24 mouse cellular contexts compared by ENCODE assay signal in the genomic region with DNA sequence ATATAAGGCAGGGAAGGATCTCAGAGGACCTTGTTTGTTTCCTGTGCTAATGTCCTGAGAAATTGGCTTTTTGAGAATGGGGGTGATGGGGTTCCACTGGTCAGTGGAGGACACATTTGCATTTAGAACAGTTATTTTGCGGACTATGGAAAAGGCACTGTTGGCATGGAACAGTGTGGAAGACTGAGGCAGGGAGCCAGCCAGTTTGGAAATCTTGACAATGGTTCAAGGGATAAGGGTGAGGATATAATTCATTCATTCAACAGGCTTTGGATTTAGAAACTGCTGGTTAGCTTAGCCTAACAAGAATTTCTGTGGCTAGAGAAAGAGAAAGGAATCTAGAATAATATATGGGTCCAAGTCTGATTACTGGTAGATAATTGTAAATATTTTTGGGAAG.
"Had no signal": no experiment of that assay in that cellular context is flagged by ENCODE, and none has a peak within 500 bp of the region (broad histone marks: within the 10 kb centered on the region; RNA-seq: fewer than 3 reads in every experiment).

No protein-coding gene starts in this region.

- H3K9me3 ChIP-seq: heart, embryonic 10.5 days; heart, embryonic 12.5 days; hindbrain, embryonic 10.5 days; hindbrain, embryonic 12.5 days; intestine, embryonic 15.5 days; limb, embryonic 10.5 days; liver, embryonic 13.5 days had no signal

- DNase-seq: gastrocnemius, adult 2 months; gastrocnemius, postnatal 10 days; gastrocnemius, postnatal 25 days; heart, postnatal 10 days; heart, postnatal 4 days; kidney, adult 18-20 months; kidney, adult 8-10 months; kidney, postnatal 10 days; kidney, postnatal 25 days; kidney, postnatal 4 days; liver, embryonic 13.5 days had no signal

- H3K4me3 ChIP-seq: gastrocnemius, adult 2 months; heart, embryonic 10.5 days; heart, embryonic 12.5 days; hindbrain, embryonic 10.5 days; hindbrain, embryonic 12.5 days; intestine, embryonic 15.5 days; layer of hippocampus, adult 2 months; left cerebral cortex, adult 2 months; limb, embryonic 10.5 days; limb, embryonic 12.5 days; liver, embryonic 13.5 days had no signal

- H3K4me2 ChIP-seq: heart, embryonic 12.5 days; hindbrain, embryonic 12.5 days; hindbrain, embryonic 14.5 days; intestine, embryonic 15.5 days; limb, embryonic 12.5 days; liver, embryonic 13.5 days had no signal

- H3K27ac ChIP-seq: gastrocnemius, adult 2 months; heart, embryonic 10.5 days; hindbrain, embryonic 10.5 days; hindbrain, embryonic 12.5 days; hindbrain, embryonic 14.5 days; intestine, embryonic 15.5 days; layer of hippocampus, adult 2 months; left cerebral cortex, adult 2 months; limb, embryonic 10.5 days; limb, embryonic 12.5 days had no signal

- H3K36me3 ChIP-seq: heart, embryonic 10.5 days; heart, embryonic 12.5 days; intestine, embryonic 15.5 days; limb, embryonic 10.5 days; limb, embryonic 12.5 days had no signal

- H3K27me3 ChIP-seq: heart, embryonic 12.5 days; hindbrain, embryonic 12.5 days; intestine, embryonic 15.5 days; limb, embryonic 12.5 days; liver, embryonic 13.5 days had no signal

- H3K9ac ChIP-seq: heart, embryonic 12.5 days; hindbrain, embryonic 12.5 days; hindbrain, embryonic 14.5 days; intestine, embryonic 15.5 days; limb, embryonic 12.5 days; liver, embryonic 13.5 days had no signal

- ATAC-seq: hindbrain, embryonic 16.5 days; inflammation-experienced regulatory T-cells, adult 6 months; intestine, embryonic 15.5 days; intestine, postnatal 0 days had no signal
